Mouse (Mus musculus) limb, embryonic 10.5 days (tissue): ENCODE results near the gene Plpp4. TPM values are rescaled to one million over a fixed set of nuclear protein-coding genes. Genes with fewer than 3 reads are reported as not detected.
A peak's percentile ranks its signal among the peaks of the same experiment; 100 is the strongest.

Experiments used
- DNase-seq: peaks from one replicate; pipeline ENCODE4 v3.0.0-alpha.2; 2017; ENCODE audit warnings: low spot score
- H3K27ac ChIP-seq: fragments of 300-500 bp; sonication (generic); 2 replicates; pipeline ENCODE4 v1.5.1; 2016; ENCODE audit warnings: mild to moderate bottlenecking
- H3K27me3 ChIP-seq: fragments of 300-500 bp; sonication (generic); 2 replicates; pipeline ENCODE4 v1.6.1; 2016; ENCODE audit warnings: low read depth, mild to moderate bottlenecking; ENCODE audit not compliant: poor library complexity, severe bottlenecking
- H3K36me3 ChIP-seq: fragments of 300-500 bp; sonication (generic); 2 replicates; pipeline ENCODE4 v1.6.1; 2016; ENCODE audit warnings: mild to moderate bottlenecking, moderate library complexity
- H3K4me1 ChIP-seq: fragments of 300-500 bp; sonication (generic); 2 replicates; pipeline ENCODE4 v1.6.1; 2016
- H3K4me3 ChIP-seq: fragments of 300-500 bp; sonication (generic); 2 replicates; pipeline ENCODE4 v1.5.1; 2016; ENCODE audit warnings: mild to moderate bottlenecking, moderate library complexity
- H3K9me3 ChIP-seq: fragments of 300-500 bp; sonication (generic); replicated peaks from 2 replicates; pipeline ENCODE4 v1.6.1; 2016; ENCODE audit warnings: mild to moderate bottlenecking
- WGBS: fragments of 180-500 bp; shearing (Covaris S2); methylation state at CpG from one replicate; pipeline ENCODE4 v1.1.7; 2016; 5-methylcytosine and 5-hydroxymethylcytosine counted together
- polyA plus RNA-seq: library from polyadenylated mRNA; unstranded; fragments of >200 nt; fragmentation: Nextera tagmentation; extraction: Ambion mirVana; gene quantifications from 2 replicates; pipeline ENCODE4 v1.2.1, GENCODE M21; 2016

The Plpp4 gene
- polyA plus RNA-seq: not detected in 2 replicates

- DNase-seq: peak; percentile 56
- Histone ChIP-seq H3K9me3 (no peaks in the 10 kb centered on the region), H3K36me3 (no peaks in the 10 kb centered on the region), H3K27ac (no peak within 1 kb of the TSS; the same call in 1 of the 2 replicates), H3K4me3 (peak within 1 kb of the TSS; percentile 59), H3K4me1 (peaks cover 12% of the 10 kb centered on the region), H3K27me3 (peaks cover 60% of the 10 kb centered on the region)
- WGBS: under 1% methylated on average over 66 of the region's 66 CpGs
Observed at GRCm38 (mm10) chr7:129256621-129257373, at the start of gene Plpp4. TSS of gene Plpp4 (plus strand) at chr7:129257031.

GRCm38 (mm10) chr7:129215926-129216543 is 40.8 kb upstream of the Plpp4 start:
- Histone ChIP-seq H3K4me1 (peaks cover 7% of the 10 kb centered on the region; the same call in 1 of the 2 replicates), H3K36me3 (no peaks in the 10 kb centered on the region), H3K9me3 (no peaks in the 10 kb centered on the region), H3K27me3 (no peaks in the 10 kb centered on the region), H3K27ac (no peak overlapping the region), H3K4me3 (no peak overlapping the region)
- WGBS: 90% methylated on average over 10 of the region's 10 CpGs
- DNase-seq: no peak

GRCm38 (mm10) chr7:129216547-129217195 is 40.2 kb upstream of the Plpp4 start:
- no peak overlapping the region for H3K4me3 ChIP-seq
- H3K9me3 ChIP-seq: no peaks in the 10 kb centered on the region
- WGBS: 78% methylated on average over 10 of the region's 10 CpGs
- peaks cover 7% of the 10 kb centered on the region; the same call in 1 of the 2 replicates for H3K4me1 ChIP-seq
- no peaks in the 10 kb centered on the region for H3K36me3 ChIP-seq
- DNase-seq: no peak
- H3K27me3 ChIP-seq: no peaks in the 10 kb centered on the region
- no peak overlapping the region for H3K27ac ChIP-seq

- H3K9me3 ChIP-seq: no peaks in the 10 kb centered on the region
- peaks cover 4% of the 10 kb centered on the region; the same call in 1 of the 2 replicates for H3K4me1 ChIP-seq
- no peak overlapping the region for H3K27ac ChIP-seq
- DNase-seq: peak; percentile 12
- H3K4me3 ChIP-seq: no peak overlapping the region
- H3K36me3 ChIP-seq: no peaks in the 10 kb centered on the region
- 77% methylated on average over 9 of the region's 9 CpGs for WGBS
- H3K27me3 ChIP-seq: no peaks in the 10 kb centered on the region
Observed at GRCm38 (mm10) chr7:129220948-129221347, 35.9 kb upstream of the Plpp4 start.

GRCm38 (mm10) chr7:129221649-129222048 is 35.2 kb upstream of the Plpp4 start:
- H3K4me1 ChIP-seq: no peaks in the 10 kb centered on the region
- no peaks in the 10 kb centered on the region for H3K36me3 ChIP-seq
- no peak overlapping the region for H3K4me3 ChIP-seq
- WGBS: 91% methylated on average over 3 of the region's 3 CpGs
- H3K27ac ChIP-seq: no peak overlapping the region
- H3K9me3 ChIP-seq: no peaks in the 10 kb centered on the region
- H3K27me3 ChIP-seq: no peaks in the 10 kb centered on the region
- peak; percentile 26 for DNase-seq

GRCm38 (mm10) chr7:129235410-129235809 is 21.4 kb upstream of the Plpp4 start:
- Histone ChIP-seq H3K27me3 (no peaks in the 10 kb centered on the region), H3K4me3 (no peak overlapping the region), H3K36me3 (no peaks in the 10 kb centered on the region), H3K9me3 (no peaks in the 10 kb centered on the region), H3K4me1 (no peaks in the 10 kb centered on the region), H3K27ac (no peak overlapping the region)
- peak; percentile 43 for DNase-seq
- 54% methylated on average over 2 of the region's 2 CpGs for WGBS

GRCm38 (mm10) chr7:129235995-129236394 is 20.8 kb upstream of the Plpp4 start:
- H3K4me1 ChIP-seq: no peaks in the 10 kb centered on the region
- no peak overlapping the region for H3K27ac ChIP-seq
- no peaks in the 10 kb centered on the region for H3K36me3 ChIP-seq
- no peaks in the 10 kb centered on the region for H3K27me3 ChIP-seq
- WGBS: 78% methylated on average over 5 of the region's 5 CpGs
- H3K9me3 ChIP-seq: no peaks in the 10 kb centered on the region
- H3K4me3 ChIP-seq: no peak overlapping the region
- DNase-seq: no peak

- H3K27ac ChIP-seq: no peak overlapping the region
- H3K27me3 ChIP-seq: peaks cover 19% of the 10 kb centered on the region
- DNase-seq: no peak
- no peaks in the 10 kb centered on the region for H3K36me3 ChIP-seq
- H3K9me3 ChIP-seq: no peaks in the 10 kb centered on the region
- no peaks in the 10 kb centered on the region for H3K4me1 ChIP-seq
- no peak overlapping the region for H3K4me3 ChIP-seq
Observed at GRCm38 (mm10) chr7:129250981-129251380, 5.8 kb upstream of the Plpp4 start.

- no peak for DNase-seq
- 90% methylated on average over 6 of the region's 6 CpGs for WGBS
- no peak overlapping the region for H3K27ac ChIP-seq
- H3K27me3 ChIP-seq: peaks cover 43% of the 10 kb centered on the region
- no peak overlapping the region for H3K4me3 ChIP-seq
- H3K9me3 ChIP-seq: no peaks in the 10 kb centered on the region
- peaks cover 12% of the 10 kb centered on the region for H3K4me1 ChIP-seq
- H3K36me3 ChIP-seq: no peaks in the 10 kb centered on the region
Observed at GRCm38 (mm10) chr7:129253406-129253805, 3.4 kb upstream of the Plpp4 start.

- peaks cover 50% of the 10 kb centered on the region for H3K27me3 ChIP-seq
- H3K36me3 ChIP-seq: no peaks in the 10 kb centered on the region
- WGBS: 91% methylated on average over 1 of the region's 1 CpGs
- no peak overlapping the region for H3K4me3 ChIP-seq
- peaks cover 12% of the 10 kb centered on the region for H3K4me1 ChIP-seq
- DNase-seq: no peak
- no peak overlapping the region for H3K27ac ChIP-seq
- H3K9me3 ChIP-seq: no peaks in the 10 kb centered on the region
Observed at GRCm38 (mm10) chr7:129254126-129254525, 2.7 kb upstream of the Plpp4 start.

- Histone ChIP-seq H3K4me1 (peaks cover 12% of the 10 kb centered on the region), H3K4me3 (no peak overlapping the region), H3K27ac (no peak overlapping the region), H3K27me3 (peaks cover 60% of the 10 kb centered on the region), H3K36me3 (no peaks in the 10 kb centered on the region), H3K9me3 (no peaks in the 10 kb centered on the region)
- 94% methylated on average over 6 of the region's 6 CpGs for WGBS
- DNase-seq: no peak
Observed at GRCm38 (mm10) chr7:129255406-129255805, 1.4 kb upstream of the Plpp4 start.

- peak; percentile 35 for DNase-seq
- 12% methylated on average over 13 of the region's 13 CpGs for WGBS
- Histone ChIP-seq H3K9me3 (no peaks in the 10 kb centered on the region), H3K4me1 (peaks cover 12% of the 10 kb centered on the region), H3K27me3 (peaks cover 60% of the 10 kb centered on the region), H3K4me3 (peak overlapping the region; percentile 59), H3K36me3 (no peaks in the 10 kb centered on the region), H3K27ac (no peak overlapping the region)
Observed at GRCm38 (mm10) chr7:129257374-129258018, 665 bp downstream of the Plpp4 start.
